Mouse (Mus musculus): ENCODE results near the gene Sptbn4. TPM values are rescaled to one million over a fixed set of nuclear protein-coding genes. Genes with fewer than 3 reads are reported as not detected.
"Not testable (repeated sequence)": the region's sequence is repeated elsewhere in the genome, so short reads cannot be mapped to it uniquely, and the experiment has no call there.

The Sptbn4 gene
- polyA plus RNA-seq (2014; fragmentation: Nextera tagmentation; extraction: Ambion mirVana), result 0.31 and 0.51 TPM in 2 replicates

DNA sequence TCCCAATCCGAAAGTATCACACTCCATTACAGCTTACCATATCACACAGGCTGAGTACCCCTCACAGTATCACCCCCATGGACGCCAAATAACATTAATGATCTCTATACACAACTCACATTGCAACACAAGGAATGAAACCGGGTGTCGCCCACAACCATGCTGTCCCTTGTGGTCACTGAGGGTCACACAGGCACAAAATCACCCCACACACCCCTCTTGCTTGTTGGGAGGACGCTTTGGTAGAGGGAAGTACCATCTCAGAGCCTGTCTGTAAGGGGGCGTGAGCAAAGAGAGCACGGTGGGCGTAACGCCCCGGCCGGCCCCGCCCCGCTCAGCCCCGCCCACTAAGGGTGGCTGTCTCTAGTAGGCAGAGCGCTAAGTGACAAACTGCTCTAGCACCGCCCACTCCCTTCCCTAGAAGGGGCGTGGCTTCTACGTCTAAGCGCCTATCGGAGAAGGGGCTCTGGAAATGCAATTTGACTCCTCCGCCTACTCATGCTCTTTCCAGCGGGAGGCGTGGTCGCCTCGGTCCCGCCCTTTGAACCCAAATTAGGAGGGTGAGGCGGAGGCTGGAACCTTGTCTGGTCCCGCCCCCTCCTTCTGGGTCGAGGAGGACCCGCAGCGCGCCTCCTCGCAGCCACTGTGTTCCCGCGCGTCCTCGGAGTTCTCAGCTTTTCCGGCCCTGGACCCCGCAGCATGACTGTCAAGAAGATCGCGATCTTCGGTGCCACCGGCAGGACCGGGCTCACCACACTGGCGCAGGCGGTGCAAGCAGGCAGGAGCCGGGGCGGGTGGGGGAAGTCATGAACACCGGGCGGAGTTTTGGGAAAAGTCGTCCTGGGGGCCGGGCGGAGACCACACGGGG lies at the start of gene Sptbn4, which contains the start of gene Blvrb:
TSS of gene Sptbn4 (minus strand) at position 268 of the 868 bp plus-strand sequence.
TSS of gene Blvrb (plus strand) at position 560 of the 868 bp plus-strand sequence.
- ATAC-seq (ENCODE audit: insufficient read depth) (peak; percentile 91), DNase-seq (peak; percentile 100)
- H3K4me2 ChIP-seq, result peak within 1 kb of the TSS; percentile 93
- peaks cover 5% of the 10 kb centered on the region; the same call in 1 of the 2 replicates for H3K4me1 ChIP-seq (ENCODE audit: insufficient read depth)
- no peaks in the 10 kb centered on the region for H3K9me3 ChIP-seq (ENCODE audit: low read depth, low read length)
- H3K9ac ChIP-seq, result peak within 1 kb of the TSS; percentile 69
- H3K27me3 ChIP-seq (ENCODE audit: insufficient read depth, low read length), result peaks cover 20% of the 10 kb centered on the region
- peak within 1 kb of the TSS; percentile 58 for H3K4me3 ChIP-seq (ENCODE audit: low read depth, low read length)
- H3K27ac ChIP-seq (ENCODE audit: low read depth), result peak within 1 kb of the TSS; percentile 36; the same call in 1 of the 2 replicates
- H3K36me3 ChIP-seq (ENCODE audit: insufficient read depth), result no peaks in the 10 kb centered on the region
- peak; percentile 56 for TF ChIP-seq CTCF (IDR thresholded peaks at IDR 0.05; ENCODE audit: low read depth)
- 1% methylated on average over 54 of the region's 54 CpGs for WGBS

- H3K4me3 ChIP-seq (ENCODE audit: low read depth, low read length); H3K9me3 ChIP-seq (ENCODE audit: low read depth, low read length): not testable (repeated sequence)
- 90% methylated on average over 9 of the region's 9 CpGs for WGBS
Observed at GRCm38 (mm10) chr7:27494659-27495367, 47.3 kb upstream of the Sptbn4 start.

GRCm38 (mm10) chr7:27493450-27493849 lies 46.0 kb upstream of the Sptbn4 start:
- no peak for TF ChIP-seq CTCF (IDR thresholded peaks at IDR 0.05; ENCODE audit: low read depth)
- ATAC-seq (ENCODE audit: insufficient read depth) (no peak), DNase-seq (no peak)
- Histone ChIP-seq H3K27me3 (ENCODE audit: insufficient read depth, low read length) (no peaks in the 10 kb centered on the region), H3K36me3 (ENCODE audit: insufficient read depth) (peaks cover 9% of the 10 kb centered on the region), H3K27ac (ENCODE audit: low read depth) (peak overlapping the region; percentile 31; the same call in 1 of the 2 replicates), H3K9ac (no peak overlapping the region), H3K4me3 (ENCODE audit: low read depth, low read length) (no peak overlapping the region), H3K4me1 (ENCODE audit: insufficient read depth) (peaks cover 3% of the 10 kb centered on the region), H3K9me3 (ENCODE audit: low read depth, low read length) (no peaks in the 10 kb centered on the region), H3K4me2 (no peak overlapping the region)
- 78% methylated on average over 5 of the region's 5 CpGs for WGBS

More at GRCm38 (mm10) chr7:27494659-27495367, 47.3 kb upstream of the Sptbn4 start:
- not testable (repeated sequence) for H3K4me1 ChIP-seq (ENCODE audit: insufficient read depth); H3K9ac ChIP-seq; H3K27ac ChIP-seq (ENCODE audit: low read depth); H3K36me3 ChIP-seq (ENCODE audit: insufficient read depth); DNase-seq; ATAC-seq (ENCODE audit: insufficient read depth); H3K4me2 ChIP-seq; H3K27me3 ChIP-seq (ENCODE audit: insufficient read depth, low read length)

DNA sequence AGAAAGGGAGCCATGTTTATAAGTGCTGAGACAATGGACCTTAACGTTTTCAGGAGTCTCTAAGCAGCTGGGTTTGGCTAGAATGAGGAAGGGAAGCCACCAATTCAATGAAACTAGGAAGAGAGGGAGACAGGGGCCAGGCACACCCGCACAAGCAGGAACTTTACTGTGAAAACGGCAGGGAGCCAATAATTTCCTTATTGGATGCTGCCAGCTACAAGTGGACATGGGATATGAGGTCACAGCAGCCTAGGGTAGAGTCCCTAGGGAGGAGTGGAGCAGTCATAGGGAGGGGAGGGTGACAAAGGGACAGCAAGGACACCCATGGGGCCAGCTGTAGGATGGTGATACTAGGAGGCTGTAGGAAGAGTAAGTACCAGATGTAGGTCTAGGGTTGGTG lies 45.5 kb upstream of the Sptbn4 start:
- no peaks in the 10 kb centered on the region for H3K9me3 ChIP-seq (ENCODE audit: low read depth, low read length)
- 51% methylated on average over 3 of the region's 3 CpGs for WGBS
- H3K36me3 ChIP-seq (ENCODE audit: insufficient read depth), result peaks cover 9% of the 10 kb centered on the region
- H3K27me3 ChIP-seq (ENCODE audit: insufficient read depth, low read length), result no peaks in the 10 kb centered on the region
- no peak overlapping the region for H3K4me2 ChIP-seq
- H3K4me3 ChIP-seq (ENCODE audit: low read depth, low read length), result no peak overlapping the region
- H3K4me1 ChIP-seq (ENCODE audit: insufficient read depth), result peaks cover 6% of the 10 kb centered on the region
- no peak overlapping the region for H3K27ac ChIP-seq (ENCODE audit: low read depth)
- no peak for TF ChIP-seq CTCF (IDR thresholded peaks at IDR 0.05; ENCODE audit: low read depth)
- H3K9ac ChIP-seq, result no peak overlapping the region
- DNase-seq (no peak), ATAC-seq (ENCODE audit: insufficient read depth) (no peak)

- H3K9me3 ChIP-seq (ENCODE audit: low read depth, low read length), result no peaks in the 10 kb centered on the region
- H3K27ac ChIP-seq (ENCODE audit: low read depth), result peak overlapping the region; percentile 85
- peak; percentile 63 for DNase-seq
- peaks cover 9% of the 10 kb centered on the region for H3K36me3 ChIP-seq (ENCODE audit: insufficient read depth)
- H3K27me3 ChIP-seq (ENCODE audit: insufficient read depth, low read length), result no peaks in the 10 kb centered on the region
- WGBS, result 59% methylated on average over 7 of the region's 7 CpGs
- no peak for TF ChIP-seq CTCF (IDR thresholded peaks at IDR 0.05; ENCODE audit: low read depth)
- ATAC-seq (ENCODE audit: insufficient read depth), result no peak
- H3K4me2 ChIP-seq, result peak overlapping the region; percentile 55; the same call in 1 of the 2 replicates
- no peak overlapping the region for H3K9ac ChIP-seq
- H3K4me1 ChIP-seq (ENCODE audit: insufficient read depth), result peaks cover 6% of the 10 kb centered on the region
- H3K4me3 ChIP-seq (ENCODE audit: low read depth, low read length), result no peak overlapping the region
Observed at GRCm38 (mm10) chr7:27491856-27492255, 44.4 kb upstream of the Sptbn4 start.

DNA sequence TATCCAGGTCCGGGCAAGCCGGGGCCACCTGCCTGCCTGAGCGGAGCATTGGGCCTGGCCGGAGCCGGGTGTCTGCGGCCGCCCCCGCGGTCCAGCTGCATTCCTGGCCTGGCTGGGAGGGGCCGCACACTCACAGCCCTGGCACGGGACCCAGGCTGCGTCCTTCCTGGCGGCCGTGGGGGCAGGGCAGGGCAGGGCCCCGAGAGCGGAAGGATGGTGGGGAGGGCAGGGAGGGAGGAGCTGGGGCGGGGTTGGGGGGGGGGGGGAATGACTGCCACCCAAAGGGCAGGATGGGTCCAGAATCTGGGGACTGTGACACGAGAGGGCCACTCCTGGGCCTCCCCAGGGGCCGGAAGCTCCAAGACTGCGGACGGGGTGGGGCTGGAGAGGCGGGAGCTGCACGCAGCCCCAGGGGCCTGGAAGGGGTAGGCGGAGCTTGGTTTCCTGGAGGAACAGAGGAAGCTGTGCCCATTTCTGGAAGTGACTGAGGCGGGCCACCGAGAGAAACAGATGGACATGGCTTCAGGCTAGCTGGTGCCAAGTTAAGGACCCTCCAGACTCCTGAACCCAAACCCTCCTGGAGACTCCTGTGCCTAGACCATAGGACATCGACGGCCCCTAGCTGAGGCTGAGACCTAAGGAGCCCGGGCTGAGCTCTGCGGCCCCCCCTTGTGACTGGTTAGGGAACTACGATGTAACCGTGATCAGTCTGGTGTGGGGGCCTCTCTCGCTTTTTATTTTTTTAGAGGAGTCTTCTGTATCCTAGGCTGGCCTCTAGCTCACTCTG lies 43.2 kb upstream of the Sptbn4 start:
- Histone ChIP-seq H3K36me3 (ENCODE audit: insufficient read depth) (peaks cover 9% of the 10 kb centered on the region), H3K4me1 (ENCODE audit: insufficient read depth) (peaks cover 6% of the 10 kb centered on the region), H3K4me3 (ENCODE audit: low read depth, low read length) (peak overlapping the region; percentile 31), H3K9me3 (ENCODE audit: low read depth, low read length) (no peaks in the 10 kb centered on the region), H3K9ac (peak overlapping the region; percentile 49), H3K27me3 (ENCODE audit: insufficient read depth, low read length) (no peaks in the 10 kb centered on the region), H3K27ac (ENCODE audit: low read depth) (peak overlapping the region; percentile 85), H3K4me2 (peak overlapping the region; percentile 55)
- peak; percentile 66 for TF ChIP-seq CTCF (IDR thresholded peaks at IDR 0.05; ENCODE audit: low read depth)
- ATAC-seq (ENCODE audit: insufficient read depth), result peak; percentile 82
- peak; percentile 95 for DNase-seq
- WGBS, result under 1% methylated on average over 32 of the region's 33 CpGs
